Mouse (Mus musculus): ENCODE data around the gene Nav2.

- TF ChIP-seq E2F4 (IDR thresholded peaks at IDR 0.05; ENCODE audit: borderline replicate concordance, low read depth, low read length) (no peak), POLR2A (IDR thresholded peaks at IDR 0.05; ENCODE audit: control insufficient read depth in 1 of 2, insufficient read depth in 1 of 2, low read depth in 1 of 2, low read length in 2 of 2, poor library complexity in 1 of 2) (no peak), CTCF (IDR thresholded peaks at IDR 0.05 in 2 of 3, conservative IDR thresholded peaks at IDR 0.05 in 1 of 3; ENCODE audit: control insufficient read depth in 1 of 3, insufficient read depth in 1 of 3, low read depth in 2 of 3, low read length in 3 of 3, poor library complexity in 1 of 3, severe bottlenecking in 1 of 3) (no peak), MXI1 (IDR thresholded peaks at IDR 0.05; ENCODE audit: low read depth, low read length) (no peak), POLR2AphosphoS5 (IDR thresholded peaks at IDR 0.05; ENCODE audit: borderline replicate concordance, low read depth, low read length) (no peak), ZKSCAN1 (IDR thresholded peaks at IDR 0.05; ENCODE audit: low read depth, low read length) (no peak)
Measured at GRCm38 (mm10) chr7:49029282-49030012, 120.9 kb downstream of the Nav2 start.

All from MEL (cell line).